Mouse (Mus musculus): Measurements from ENCODE around the gene Gm5741.
"Not testable (repeated sequence)": the region's sequence is repeated elsewhere in the genome, so short reads cannot be mapped to it uniquely, and the experiment has no call there.

The Gm5741 gene

DNA sequence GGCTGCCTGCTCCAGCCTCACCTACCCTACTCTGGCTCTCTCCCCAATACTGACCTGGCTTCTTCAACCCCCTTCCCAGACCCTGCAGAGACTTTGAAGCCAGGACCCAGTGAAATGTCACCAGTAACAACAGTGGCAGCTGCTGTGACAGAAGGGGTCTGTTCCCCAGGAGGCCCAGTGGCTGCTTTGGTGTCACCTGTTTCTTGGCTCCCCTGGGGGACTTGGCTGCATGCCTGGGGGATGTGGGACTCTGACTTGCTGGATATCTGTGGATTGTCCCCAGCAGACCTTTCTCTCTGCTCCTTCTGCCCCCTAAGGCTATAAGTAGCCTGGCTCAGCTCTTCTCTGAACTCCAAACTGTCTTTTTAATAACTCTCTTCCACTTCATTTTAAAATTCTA, at the start of gene Gm5741:
Gene Gm5741, minus strand, starts transcription at position 1 of the 400 bp plus-strand sequence.
- no peak for DNase-seq (ENCODE audit: low spot score in 2 of 2)

DNA sequence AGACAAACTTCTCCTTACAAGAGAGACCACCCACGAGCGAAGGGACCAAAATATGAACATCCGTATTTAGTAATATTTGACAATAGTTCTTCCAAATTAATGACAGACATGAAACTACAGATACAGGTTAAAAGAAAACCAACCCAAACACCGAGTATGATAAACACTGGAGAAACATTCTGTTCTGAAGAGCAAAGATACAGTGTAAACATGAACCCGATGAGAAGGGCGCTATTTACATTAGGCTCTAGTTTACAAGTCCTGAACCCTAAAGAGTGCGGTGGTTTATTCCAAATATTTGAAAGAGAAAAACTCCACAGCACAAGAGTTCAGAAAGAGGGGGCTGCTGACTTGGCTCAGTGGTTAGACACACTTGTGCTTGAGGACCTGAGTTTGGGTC, 49.2 kb upstream of the Gm5741 start:
- no peak for DNase-seq (ENCODE audit: low spot score in 2 of 2)

DNA sequence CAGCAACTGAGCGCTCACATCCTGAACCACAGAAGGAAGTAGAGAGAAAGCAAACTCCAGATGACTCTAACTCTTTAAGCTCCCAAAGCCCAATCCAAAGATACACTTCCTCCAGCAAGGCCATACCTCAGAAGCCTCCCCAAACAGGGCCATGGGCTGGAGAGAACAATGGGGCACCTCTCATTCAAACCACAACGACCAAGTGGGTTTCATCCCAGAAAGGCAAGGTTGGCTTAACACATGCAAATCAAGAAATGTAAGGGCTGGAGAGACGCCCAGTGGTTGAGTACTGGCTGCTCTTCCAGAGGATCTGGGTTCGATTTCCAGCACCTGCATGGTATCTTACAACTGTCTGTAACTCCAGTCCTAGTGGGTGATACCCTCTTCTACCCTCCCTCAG, 47.7 kb upstream of the Gm5741 start:
- no peak for DNase-seq (ENCODE audit: low spot score in 2 of 2)

DNA sequence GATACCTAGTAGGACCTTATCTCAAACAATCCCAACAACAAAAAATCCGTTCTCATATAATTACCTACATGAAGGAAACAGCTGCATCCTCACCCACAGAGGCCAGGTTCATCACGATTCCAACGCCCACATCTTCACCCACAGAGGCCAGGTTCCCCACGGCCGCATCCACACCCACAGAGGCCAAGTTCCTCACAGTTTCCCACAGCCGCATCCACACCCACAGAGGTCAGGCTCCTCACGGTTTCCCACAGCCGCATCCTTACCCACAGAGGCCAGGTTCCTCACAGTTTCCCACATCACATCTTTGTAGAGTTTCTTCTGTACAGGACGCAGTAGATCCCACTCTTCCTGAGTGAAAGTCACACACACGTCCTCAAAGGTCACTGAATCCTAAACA, 45.5 kb upstream of the Gm5741 start:
- no peak for DNase-seq (ENCODE audit: low spot score in 2 of 2)

DNA sequence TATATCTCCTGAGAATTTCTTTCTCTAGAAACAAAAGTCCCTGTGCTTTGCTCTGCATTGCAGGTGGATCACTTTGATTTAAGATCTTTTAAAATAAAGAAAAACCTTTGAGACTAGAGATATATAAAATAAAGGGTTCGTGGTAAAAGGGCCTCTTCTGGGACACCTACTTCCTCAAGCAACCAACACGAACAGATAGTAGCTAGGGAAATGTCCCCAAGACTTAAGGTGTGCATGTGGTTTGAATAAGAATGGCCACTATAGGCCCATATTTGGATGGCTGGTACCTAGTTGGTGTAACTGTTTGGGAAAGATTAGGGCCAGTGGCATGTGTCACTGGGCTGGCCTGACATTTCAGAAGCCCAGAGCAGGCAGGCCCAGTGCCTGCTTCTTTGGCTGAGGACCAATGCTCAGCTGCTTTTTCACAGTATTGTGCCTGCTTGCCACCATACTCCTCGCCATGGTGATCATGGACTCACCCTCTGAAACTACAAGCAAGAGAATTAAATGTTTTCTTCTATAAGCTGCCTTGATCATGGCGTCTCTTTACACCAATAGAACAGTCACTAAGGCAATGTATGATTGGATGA, 32.4 kb upstream of the Gm5741 start:
- no peak for DNase-seq (ENCODE audit: low spot score in 2 of 2)

DNA sequence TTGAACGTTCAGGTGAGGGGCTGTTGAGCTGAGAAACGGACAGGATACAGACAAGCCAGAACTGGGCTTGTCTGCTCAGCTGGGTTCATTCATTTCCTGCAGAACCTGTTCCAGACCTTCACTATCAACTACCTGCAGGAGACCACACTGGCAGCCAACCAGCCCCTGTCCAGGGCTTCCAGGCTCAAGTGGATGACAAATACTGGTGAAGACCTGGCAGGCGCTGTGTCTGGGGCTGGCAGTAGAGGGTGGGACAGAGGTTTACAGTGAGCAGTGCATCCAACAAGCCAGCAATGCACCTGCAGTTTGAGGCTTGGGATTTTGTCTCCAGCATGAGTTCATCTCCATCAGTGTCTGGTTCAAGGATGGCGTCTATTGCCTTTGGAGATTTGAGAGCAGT, 29.1 kb upstream of the Gm5741 start:
- DNase-seq (ENCODE audit: low spot score in 2 of 2), result no peak

DNA sequence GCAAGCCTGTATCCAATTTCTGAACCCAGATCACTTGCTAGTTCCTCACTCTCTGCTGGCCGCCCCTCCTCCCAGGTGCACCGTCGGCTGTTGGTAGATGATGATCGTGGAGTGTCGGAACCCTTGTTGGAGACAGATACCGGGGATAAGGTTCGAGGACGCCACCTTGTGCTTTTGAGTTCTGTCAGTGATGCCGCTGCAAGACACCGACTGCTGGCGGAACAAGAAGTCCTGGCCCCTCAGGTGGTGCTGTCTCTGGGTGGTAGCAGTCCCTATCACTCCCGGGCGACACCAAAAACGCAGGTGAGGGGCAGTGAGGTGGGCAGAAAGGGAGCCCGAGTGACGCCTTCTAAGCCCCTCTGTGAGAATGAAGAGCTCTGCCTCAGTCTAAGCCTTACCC, 28.4 kb upstream of the Gm5741 start:
- DNase-seq (ENCODE audit: low spot score in 2 of 2), result no peak

DNA sequence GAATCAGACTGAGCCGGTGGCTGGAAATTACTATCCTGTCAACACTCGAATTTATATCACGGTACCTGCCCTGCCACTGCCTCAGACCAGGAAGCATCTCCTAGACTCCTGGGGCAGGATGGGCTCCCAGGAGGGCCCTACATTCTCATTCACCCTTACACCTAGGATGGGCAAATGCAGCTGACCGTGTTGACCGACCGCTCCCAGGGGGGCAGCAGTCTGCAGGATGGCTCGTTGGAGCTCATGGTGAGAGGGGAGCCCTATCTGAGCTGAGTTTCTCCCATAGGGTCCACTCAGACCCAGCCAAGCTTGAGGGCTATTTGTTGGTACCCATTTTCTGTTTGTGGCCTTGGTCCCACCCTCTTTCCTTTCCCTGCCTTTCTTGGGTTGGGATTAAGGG, 27.8 kb upstream of the Gm5741 start:
- no peak for DNase-seq (ENCODE audit: low spot score in 2 of 2)

DNA sequence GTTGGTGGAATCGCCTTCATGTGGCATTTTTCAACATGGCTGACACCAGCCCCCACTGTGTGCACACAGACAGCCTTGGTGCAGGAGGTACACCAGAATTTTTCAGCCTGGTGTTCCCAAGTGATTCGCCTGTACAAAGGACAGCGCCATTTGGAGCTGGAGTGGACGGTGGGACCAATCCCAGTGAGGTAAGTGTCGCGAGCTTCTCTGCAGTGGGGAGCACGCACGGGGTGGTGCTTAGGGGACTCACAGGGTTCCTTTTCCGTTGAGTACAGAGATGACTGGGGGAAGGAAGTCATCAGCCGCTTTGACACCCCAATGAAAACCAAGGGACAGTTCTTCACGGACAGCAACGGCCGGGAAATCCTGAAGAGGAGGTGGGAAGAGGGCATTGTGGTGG, 27.3 kb upstream of the Gm5741 start:
- DNase-seq (ENCODE audit: low spot score in 2 of 2), result no peak

DNA sequence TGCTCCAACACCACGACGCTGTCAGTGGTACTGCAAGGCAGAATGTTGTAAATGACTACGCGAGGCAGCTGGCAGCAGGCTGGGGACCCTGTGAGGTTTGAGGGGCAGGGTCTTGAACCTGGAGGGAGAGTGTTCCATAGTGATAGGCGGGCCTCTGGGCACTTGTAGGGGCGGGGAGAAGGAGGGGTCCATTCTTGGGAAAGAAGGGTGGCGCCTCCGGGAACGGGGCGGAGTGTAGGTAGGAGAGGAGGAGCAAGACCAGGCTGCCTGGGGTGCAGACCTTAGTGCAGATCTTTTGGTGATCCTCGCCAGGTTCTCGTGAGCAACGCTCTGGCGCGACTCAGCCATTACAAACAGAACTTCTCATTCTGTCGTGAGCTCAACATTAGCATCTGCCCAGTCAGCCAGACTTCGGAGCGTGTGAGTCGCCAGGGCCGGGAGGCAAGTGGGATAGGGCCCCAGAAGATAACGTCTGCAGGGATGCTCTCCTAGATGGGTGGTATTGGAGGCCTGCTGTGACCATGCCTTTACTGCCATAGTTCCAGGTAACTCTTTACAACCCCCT, 23.8 kb upstream of the Gm5741 start:
- DNase-seq (ENCODE audit: low spot score in 2 of 2), result no peak

DNA sequence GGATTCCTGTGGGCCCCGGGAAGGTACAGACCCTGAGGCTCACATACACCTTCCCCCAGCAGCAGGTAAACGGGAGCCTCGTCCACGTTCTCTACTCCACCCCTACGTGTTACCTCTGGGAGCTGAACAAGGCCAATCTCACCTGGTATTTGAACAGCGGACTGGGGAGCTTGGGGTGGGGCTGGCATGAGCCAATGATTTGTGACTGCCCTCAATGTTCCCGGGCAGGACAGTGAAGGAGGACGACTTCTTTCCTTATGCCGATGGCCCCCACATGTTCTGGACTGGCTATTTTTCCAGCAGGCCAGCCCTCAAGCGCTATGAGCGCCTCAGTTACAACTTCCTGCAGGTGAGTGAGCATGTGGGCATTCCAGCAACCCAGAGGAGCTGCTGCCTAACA, 23.1 kb upstream of the Gm5741 start:
- no peak for DNase-seq (ENCODE audit: low spot score in 2 of 2)

DNA sequence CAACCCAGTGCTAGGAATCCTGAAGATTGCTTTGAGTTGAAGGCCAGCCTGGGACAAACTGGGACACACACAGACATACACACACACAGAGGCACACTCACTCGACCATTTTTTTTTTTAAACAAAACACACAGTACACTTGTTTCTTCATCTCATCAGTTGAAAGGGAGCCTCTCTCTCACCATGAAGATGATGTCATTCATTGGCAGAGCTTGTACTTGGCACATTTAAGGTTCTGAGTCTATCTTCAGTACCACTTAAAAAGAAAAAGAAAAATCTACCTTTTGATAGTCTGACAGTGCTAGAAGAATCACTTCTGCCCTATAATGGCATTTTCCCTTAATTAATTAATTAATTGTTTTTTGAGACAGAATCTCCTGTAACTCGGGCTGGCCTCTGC, 21.0 kb upstream of the Gm5741 start:
- no peak for DNase-seq (ENCODE audit: low spot score in 2 of 2)

DNA sequence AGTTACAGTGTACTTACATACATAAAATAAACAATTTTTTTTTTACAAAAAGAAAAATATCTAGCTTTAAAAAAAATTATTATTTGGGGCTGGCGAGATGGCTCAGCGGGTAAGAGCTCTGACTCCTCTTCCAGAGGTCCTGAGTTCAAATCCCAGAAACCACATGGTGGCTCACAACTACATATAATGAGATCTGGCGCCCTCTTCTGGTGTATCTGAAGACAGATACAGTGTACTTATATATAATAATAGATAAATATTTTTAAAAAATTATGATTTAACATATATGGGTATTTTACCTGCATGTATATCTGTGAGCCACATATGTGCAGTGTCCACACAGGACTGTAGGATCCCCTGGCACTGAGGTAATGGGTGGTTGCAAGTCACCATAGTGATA, 18.5 kb upstream of the Gm5741 start:
- no peak for DNase-seq (ENCODE audit: low spot score in 2 of 2)

DNA sequence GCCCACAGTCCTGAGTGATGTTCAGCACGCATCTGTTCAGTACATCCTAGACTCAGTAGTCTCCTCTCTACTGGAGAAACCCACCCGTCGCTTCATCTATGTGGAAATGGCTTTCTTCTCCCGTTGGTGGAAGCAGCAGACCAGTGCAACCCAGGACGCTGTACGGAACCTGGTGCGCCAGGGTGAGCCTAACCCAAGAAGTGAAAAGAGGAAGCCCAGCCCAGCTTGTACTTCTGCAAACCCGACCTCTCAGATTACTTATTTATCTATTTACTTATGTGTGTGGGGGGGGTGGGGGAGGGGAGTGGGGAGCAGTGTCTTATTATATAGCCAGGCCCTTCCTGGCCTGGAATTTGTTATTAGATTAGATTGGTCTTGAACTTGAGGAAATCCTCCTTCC, 16.9 kb upstream of the Gm5741 start:
- DNase-seq (ENCODE audit: low spot score in 2 of 2), result no peak

DNA sequence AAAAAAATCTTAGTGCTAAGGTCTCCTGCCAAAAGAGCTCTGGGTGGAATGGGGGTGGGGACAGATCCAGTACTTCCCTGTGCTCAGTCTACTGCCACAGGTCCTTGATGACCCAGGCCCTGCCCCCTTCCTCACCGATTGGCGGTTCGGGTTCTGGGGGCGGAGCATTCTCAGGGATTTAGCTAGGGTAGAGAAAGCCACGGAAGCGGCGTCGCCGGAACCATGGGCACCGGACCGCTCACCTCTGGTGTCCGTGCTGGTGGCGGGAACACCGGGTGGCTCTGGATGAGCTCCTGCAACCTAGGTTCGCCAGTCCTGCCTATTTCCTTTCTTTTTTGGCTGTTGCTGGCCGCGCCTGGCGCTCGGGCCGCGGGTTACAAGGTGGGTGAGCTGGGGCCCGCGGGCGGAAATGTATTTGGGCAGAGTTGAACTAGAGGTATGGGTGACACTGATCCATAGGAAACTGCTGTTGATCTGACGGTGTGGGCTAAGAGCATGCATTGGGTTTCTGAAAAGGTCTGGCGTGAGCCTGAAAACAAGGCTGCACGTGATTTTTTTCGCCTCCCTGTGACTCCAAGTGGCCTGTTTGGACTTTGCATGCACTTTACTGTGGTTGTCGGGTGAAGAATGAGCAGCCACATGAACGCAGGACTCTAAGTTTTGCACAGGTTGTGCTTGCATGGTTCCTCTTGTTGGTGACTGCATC, 15.5 kb upstream of the Gm5741 start, which contains the start of gene Man2b1:
Gene Man2b1, plus strand, starts transcription at position 163 of the 706 bp plus-strand sequence.
- DNase-seq (ENCODE audit: low spot score in 2 of 2), result peak; percentile 58 to 81

DNA sequence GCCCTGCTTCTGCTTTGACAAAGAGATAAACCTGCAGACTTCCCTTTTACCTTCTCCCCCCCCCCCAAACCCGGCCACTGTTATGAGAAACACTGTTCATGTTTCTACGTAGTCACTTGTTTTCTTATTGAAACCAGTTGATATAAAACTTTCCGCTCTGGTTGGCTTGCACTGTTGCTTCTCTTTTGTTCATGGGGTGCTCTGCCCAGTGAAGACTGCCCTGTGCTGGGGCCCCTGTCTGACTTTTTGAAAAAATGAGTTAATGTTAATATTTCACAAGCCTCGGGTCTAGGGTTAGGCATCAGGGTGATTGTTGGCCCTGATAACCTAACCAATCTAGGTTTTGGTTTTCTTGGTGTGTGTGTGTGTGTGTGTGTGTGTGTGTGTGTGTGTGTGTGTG, 14.4 kb upstream of the Gm5741 start:
- DNase-seq (ENCODE audit: low spot score in 2 of 2), result not testable (repeated sequence)

DNA sequence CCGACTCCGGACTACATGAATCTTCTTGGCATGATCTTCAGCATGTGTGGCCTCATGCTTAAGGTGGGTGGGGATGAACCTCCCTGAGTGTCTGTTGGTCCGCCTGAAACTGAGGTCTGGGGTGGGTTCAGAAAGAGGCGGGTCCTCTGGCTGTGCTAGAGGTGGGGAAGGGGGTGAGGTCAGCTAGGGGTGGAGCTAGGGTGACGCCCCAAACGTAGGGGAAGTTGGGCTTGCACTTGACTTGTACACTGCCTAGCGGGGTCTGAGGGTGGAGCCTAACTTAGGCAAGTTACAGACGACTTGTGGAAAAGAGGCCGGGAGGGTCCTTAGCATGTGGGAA, 13.4 kb upstream of the Gm5741 start, which contains the start of gene Wdr83:
Gene Wdr83, minus strand, starts transcription at position 91 of the 340 bp plus-strand sequence.
- no peak for DNase-seq (ENCODE audit: low spot score in 2 of 2)

DNA sequence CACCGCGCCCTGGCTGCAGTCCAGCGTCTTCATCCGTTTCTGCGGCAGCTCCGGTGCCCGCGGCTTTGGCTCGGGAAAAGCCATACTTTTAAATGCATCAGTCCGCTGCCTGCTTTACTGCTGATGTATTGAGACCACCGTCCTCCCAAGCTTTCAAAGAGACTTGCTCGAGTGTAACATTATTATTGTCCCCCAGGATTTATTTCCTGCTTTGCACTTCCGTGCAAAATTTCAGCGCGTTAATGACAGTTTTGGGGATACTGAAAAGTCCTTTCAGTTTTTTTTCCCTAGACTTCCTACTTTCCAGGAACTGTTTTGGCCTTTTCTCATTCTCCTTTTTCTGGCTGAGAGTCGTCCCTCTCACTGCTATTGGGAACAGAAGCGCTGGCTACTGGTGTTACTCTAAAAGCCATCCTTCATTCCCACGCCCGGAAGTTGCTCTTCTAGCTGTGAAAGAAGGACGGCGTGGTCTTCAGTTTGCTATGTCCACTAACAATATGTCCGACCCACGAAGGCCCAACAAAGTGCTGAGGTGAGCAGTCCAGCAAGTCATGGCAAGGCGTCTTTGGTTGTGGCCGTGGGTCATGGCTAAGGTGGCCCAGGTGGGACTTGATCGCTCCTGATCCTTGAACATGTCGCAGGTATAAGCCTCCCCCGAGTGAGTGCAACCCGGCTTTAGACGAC, 12.9 kb upstream of the Gm5741 start, which contains the start of gene Wdr83os:
Gene Wdr83os, plus strand, starts transcription at position 209 of the 684 bp plus-strand sequence.
- DNase-seq (ENCODE audit: low spot score in 2 of 2), result peak in 1 of 2 experiments; percentile 37

DNA sequence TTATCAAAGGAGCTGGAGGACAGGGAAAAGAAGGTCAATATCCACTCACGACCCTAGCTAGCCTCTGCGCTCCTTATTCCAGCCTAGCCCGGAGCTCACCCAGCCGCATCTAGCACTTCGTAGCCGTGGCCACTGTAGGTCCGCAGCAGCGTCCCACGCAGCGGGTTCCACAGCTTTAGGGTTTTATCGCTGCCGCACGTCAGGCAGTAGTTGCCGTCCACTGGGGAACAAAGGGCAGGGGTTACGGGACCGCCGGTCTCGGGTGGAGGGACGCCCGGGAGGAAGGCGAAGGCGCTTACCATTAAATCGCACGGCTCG, 12.4 kb upstream of the Gm5741 start:
- DNase-seq (ENCODE audit: low spot score in 2 of 2), result no peak

DNA sequence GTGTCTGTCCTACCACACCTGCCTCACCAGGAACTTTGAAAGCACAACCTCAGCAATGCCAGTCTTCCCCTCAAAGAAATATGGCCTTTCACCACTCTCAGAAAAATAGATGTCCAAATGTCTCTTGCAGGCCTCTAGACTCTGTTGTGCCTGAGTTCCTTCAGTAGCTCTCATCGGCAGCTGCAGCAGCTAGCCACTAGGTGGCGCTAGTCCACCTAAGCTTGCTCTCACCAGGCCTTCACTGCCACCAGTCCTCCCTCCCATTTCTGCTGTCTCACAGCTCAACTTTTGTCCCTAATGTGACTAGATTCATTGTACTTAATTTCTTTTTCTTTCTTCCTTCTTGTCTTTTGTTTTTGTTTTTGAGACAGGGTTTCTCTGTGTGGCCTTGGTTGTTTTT, 9.2 kb upstream of the Gm5741 start:
- DNase-seq (ENCODE audit: low spot score in 2 of 2), result peak; percentile 45 to 62

DNA sequence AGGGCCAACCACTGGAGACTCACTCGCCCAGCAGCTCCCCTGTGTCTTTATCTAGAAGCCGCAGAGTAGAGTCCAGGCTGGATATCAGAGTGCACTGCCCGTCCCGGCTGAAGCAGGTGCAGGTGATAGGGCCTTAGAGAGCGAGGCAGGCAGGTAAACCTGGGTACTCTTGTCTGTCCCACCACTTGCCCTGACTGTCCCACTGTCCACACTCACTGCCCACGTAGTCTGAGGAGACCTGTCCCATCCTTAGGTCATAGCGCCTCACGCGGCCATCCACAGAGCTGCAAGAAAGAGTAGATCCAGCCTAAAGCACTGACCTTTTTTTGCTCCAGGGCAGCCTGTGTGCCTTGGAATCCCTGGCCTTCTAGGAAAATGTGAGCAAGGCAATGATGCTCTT, 8.2 kb upstream of the Gm5741 start:
- DNase-seq (ENCODE audit: low spot score in 2 of 2), result no peak

DNA sequence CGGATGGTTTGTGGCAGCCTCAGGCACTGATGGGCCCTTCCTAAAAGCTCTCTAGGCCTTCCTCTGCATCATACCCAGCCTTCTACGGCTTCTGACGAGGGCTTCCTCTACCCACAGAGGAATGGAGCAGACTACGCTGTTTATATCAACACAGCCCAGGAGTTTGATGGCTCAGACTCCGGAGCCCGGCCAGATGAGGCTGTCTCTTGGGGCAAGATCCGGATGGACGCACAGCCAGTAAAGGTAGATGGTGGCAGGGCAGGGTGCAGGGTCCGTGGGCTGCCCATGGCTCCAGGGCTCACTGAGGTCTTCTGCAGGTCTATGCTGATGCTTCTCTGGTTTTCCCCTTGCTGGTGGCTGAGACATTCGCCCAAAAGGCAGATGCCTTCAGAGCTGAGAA, 6.8 kb upstream of the Gm5741 start:
- DNase-seq (ENCODE audit: low spot score in 2 of 2), result no peak

DNA sequence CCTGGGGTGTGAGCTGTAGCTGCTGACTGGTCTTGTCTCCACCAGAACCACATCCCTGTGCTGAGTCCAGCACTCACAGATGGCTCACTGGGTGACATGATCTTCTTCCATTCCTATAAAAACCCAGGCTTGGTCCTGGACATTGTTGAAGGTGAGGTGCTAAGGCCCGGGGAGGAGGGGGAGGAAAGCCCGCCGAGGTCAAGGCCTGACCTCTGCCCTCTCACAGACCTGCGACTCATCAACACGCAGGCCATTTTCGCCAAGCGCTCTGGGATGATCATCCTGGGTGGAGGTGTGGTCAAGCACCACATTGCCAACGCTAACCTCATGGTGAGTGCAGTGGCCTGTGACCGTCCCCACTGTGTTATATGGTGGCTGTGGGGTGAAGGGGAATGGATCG, 6.4 kb upstream of the Gm5741 start:
- DNase-seq (ENCODE audit: low spot score in 2 of 2), result no peak
